Mouse (Mus musculus) heart, postnatal 0 days (tissue): Measurements from ENCODE around the gene Slc6a9.

Experiments
- CTCF ChIP-seq: IDR thresholded peaks from 2 replicates; pipeline ENCODE4 v1.5.1; 2016; ENCODE audit warnings: antibody characterized with exemption, control low read depth, low read depth
- EP300 ChIP-seq: IDR thresholded peaks from 2 replicates; pipeline ENCODE4 v1.6.1; 2016; ENCODE audit warnings: antibody characterized with exemption, low read depth

- no peak for TF ChIP-seq CTCF
- no peak for TF ChIP-seq EP300
Measured at GRCm38 (mm10) chr4:117845316-117845715, 11.0 kb downstream of the Slc6a9 start.
